Mouse (Mus musculus): ENCODE data around the gene Bmp2. TPM values are rescaled to one million over a fixed set of nuclear protein-coding genes. Genes with fewer than 3 reads are reported as not detected.

Bmp2 gene
- polyA plus RNA-seq (2015; fragmentation: Nextera tagmentation; extraction: Ambion mirVana), result 2.4 and 3.6 TPM in 2 replicates

GRCm38 (mm10) chr2:133552031-133552841, at the start of gene Bmp2:
TSS of gene Bmp2 (plus strand) at chr2:133552159.
- H3K4me2 ChIP-seq (ENCODE audit: low read depth, low read length), result peak within 1 kb of the TSS; percentile 97
- H3K9ac ChIP-seq (ENCODE audit: low read length), result peak within 1 kb of the TSS; percentile 69
- WGBS, result 0% methylated on average over 89 of the region's 110 CpGs
- H3K27ac ChIP-seq (ENCODE audit: low read length), result no peak within 1 kb of the TSS
- H3K9me3 ChIP-seq (ENCODE audit: control insufficient read depth, low read length), result no peaks in the 10 kb centered on the region
- peaks cover 33% of the 10 kb centered on the region for H3K27me3 ChIP-seq (ENCODE audit: control insufficient read depth, insufficient read depth, low read depth, low read length)
- H3K36me3 ChIP-seq (ENCODE audit: control insufficient read depth, insufficient read depth, low read length), result no peaks in the 10 kb centered on the region
- H3K4me1 ChIP-seq (replicated peaks; ENCODE audit: control insufficient read depth, insufficient read depth, low read length), result peaks cover 7% of the 10 kb centered on the region
- peak within 1 kb of the TSS; percentile 65 for H3K4me3 ChIP-seq (ENCODE audit: low read length)
- peak; percentile 82 for ATAC-seq (ENCODE audit: low read depth)

- H3K27ac ChIP-seq (ENCODE audit: low read length), result no peak overlapping the region
- no peak overlapping the region for H3K4me2 ChIP-seq (ENCODE audit: low read depth, low read length)
- no peaks in the 10 kb centered on the region for H3K9me3 ChIP-seq (ENCODE audit: control insufficient read depth, low read length)
- no peaks in the 10 kb centered on the region for H3K27me3 ChIP-seq (ENCODE audit: control insufficient read depth, insufficient read depth, low read depth, low read length)
- H3K36me3 ChIP-seq (ENCODE audit: control insufficient read depth, insufficient read depth, low read length), result no peaks in the 10 kb centered on the region
- no peak overlapping the region for H3K4me3 ChIP-seq (ENCODE audit: low read length)
- ATAC-seq (ENCODE audit: low read depth), result no peak
- WGBS, result 72% methylated on average over 2 of the region's 2 CpGs
- no peaks in the 10 kb centered on the region for H3K4me1 ChIP-seq (replicated peaks; ENCODE audit: control insufficient read depth, insufficient read depth, low read length)
- no peak overlapping the region for H3K9ac ChIP-seq (ENCODE audit: low read length)
Measured at GRCm38 (mm10) chr2:133505678-133506077, 46.3 kb upstream of the Bmp2 start.

- Histone ChIP-seq H3K4me2 (ENCODE audit: low read depth, low read length) (no peak overlapping the region), H3K9ac (ENCODE audit: low read length) (no peak overlapping the region), H3K27me3 (ENCODE audit: control insufficient read depth, insufficient read depth, low read depth, low read length) (no peaks in the 10 kb centered on the region), H3K9me3 (ENCODE audit: control insufficient read depth, low read length) (no peaks in the 10 kb centered on the region), H3K36me3 (ENCODE audit: control insufficient read depth, insufficient read depth, low read length) (no peaks in the 10 kb centered on the region), H3K27ac (ENCODE audit: low read length) (no peak overlapping the region), H3K4me3 (ENCODE audit: low read length) (no peak overlapping the region), H3K4me1 (replicated peaks; ENCODE audit: control insufficient read depth, insufficient read depth, low read length) (no peaks in the 10 kb centered on the region)
- 90% methylated on average over 4 of the region's 4 CpGs for WGBS
- no peak for ATAC-seq (ENCODE audit: low read depth)
Measured at GRCm38 (mm10) chr2:133507045-133507444, 44.9 kb upstream of the Bmp2 start.

GRCm38 (mm10) chr2:133509141-133509540, 42.8 kb upstream of the Bmp2 start:
- H3K27me3 ChIP-seq (ENCODE audit: control insufficient read depth, insufficient read depth, low read depth, low read length), result no peaks in the 10 kb centered on the region
- no peaks in the 10 kb centered on the region for H3K9me3 ChIP-seq (ENCODE audit: control insufficient read depth, low read length)
- H3K27ac ChIP-seq (ENCODE audit: low read length), result no peak overlapping the region
- no peak for ATAC-seq (ENCODE audit: low read depth)
- WGBS, result 80% methylated on average over 16 of the region's 16 CpGs
- H3K4me2 ChIP-seq (ENCODE audit: low read depth, low read length), result no peak overlapping the region
- no peak overlapping the region for H3K9ac ChIP-seq (ENCODE audit: low read length)
- H3K4me3 ChIP-seq (ENCODE audit: low read length), result no peak overlapping the region
- no peaks in the 10 kb centered on the region for H3K36me3 ChIP-seq (ENCODE audit: control insufficient read depth, insufficient read depth, low read length)
- no peaks in the 10 kb centered on the region; the same call in 1 of the 2 replicates for H3K4me1 ChIP-seq (replicated peaks; ENCODE audit: control insufficient read depth, insufficient read depth, low read length)

- 37% methylated on average over 9 of the region's 9 CpGs for WGBS
- ATAC-seq (ENCODE audit: low read depth), result no peak
- no peak overlapping the region for H3K27ac ChIP-seq (ENCODE audit: low read length)
- no peaks in the 10 kb centered on the region for H3K36me3 ChIP-seq (ENCODE audit: control insufficient read depth, insufficient read depth, low read length)
- H3K9me3 ChIP-seq (ENCODE audit: control insufficient read depth, low read length), result no peaks in the 10 kb centered on the region
- no peaks in the 10 kb centered on the region; the same call in 1 of the 2 replicates for H3K4me1 ChIP-seq (replicated peaks; ENCODE audit: control insufficient read depth, insufficient read depth, low read length)
- no peaks in the 10 kb centered on the region for H3K27me3 ChIP-seq (ENCODE audit: control insufficient read depth, insufficient read depth, low read depth, low read length)
- no peak overlapping the region for H3K9ac ChIP-seq (ENCODE audit: low read length)
- H3K4me2 ChIP-seq (ENCODE audit: low read depth, low read length), result no peak overlapping the region
- no peak overlapping the region for H3K4me3 ChIP-seq (ENCODE audit: low read length)
Measured at GRCm38 (mm10) chr2:133511011-133511779, 40.8 kb upstream of the Bmp2 start.

GRCm38 (mm10) chr2:133516331-133517046, 35.5 kb upstream of the Bmp2 start:
- Histone ChIP-seq H3K9ac (ENCODE audit: low read length) (no peak overlapping the region), H3K36me3 (ENCODE audit: control insufficient read depth, insufficient read depth, low read length) (no peaks in the 10 kb centered on the region), H3K4me3 (ENCODE audit: low read length) (no peak overlapping the region), H3K4me2 (ENCODE audit: low read depth, low read length) (no peak overlapping the region), H3K9me3 (ENCODE audit: control insufficient read depth, low read length) (no peaks in the 10 kb centered on the region), H3K27me3 (ENCODE audit: control insufficient read depth, insufficient read depth, low read depth, low read length) (no peaks in the 10 kb centered on the region), H3K4me1 (replicated peaks; ENCODE audit: control insufficient read depth, insufficient read depth, low read length) (no peaks in the 10 kb centered on the region; the same call in 1 of the 2 replicates), H3K27ac (ENCODE audit: low read length) (no peak overlapping the region)
- no peak for ATAC-seq (ENCODE audit: low read depth)
- WGBS, result 89% methylated on average over 4 of the region's 4 CpGs

GRCm38 (mm10) chr2:133517867-133518266, 34.1 kb upstream of the Bmp2 start:
- Histone ChIP-seq H3K36me3 (ENCODE audit: control insufficient read depth, insufficient read depth, low read length) (no peaks in the 10 kb centered on the region), H3K9me3 (ENCODE audit: control insufficient read depth, low read length) (no peaks in the 10 kb centered on the region), H3K27me3 (ENCODE audit: control insufficient read depth, insufficient read depth, low read depth, low read length) (no peaks in the 10 kb centered on the region), H3K4me3 (ENCODE audit: low read length) (no peak overlapping the region), H3K4me1 (replicated peaks; ENCODE audit: control insufficient read depth, insufficient read depth, low read length) (no peaks in the 10 kb centered on the region; the same call in 1 of the 2 replicates), H3K27ac (ENCODE audit: low read length) (no peak overlapping the region), H3K4me2 (ENCODE audit: low read depth, low read length) (no peak overlapping the region), H3K9ac (ENCODE audit: low read length) (no peak overlapping the region)
- WGBS, result 83% methylated on average over 2 of the region's 2 CpGs
- no peak for ATAC-seq (ENCODE audit: low read depth)

- H3K36me3 ChIP-seq (ENCODE audit: control insufficient read depth, insufficient read depth, low read length), result no peaks in the 10 kb centered on the region
- no peak for ATAC-seq (ENCODE audit: low read depth)
- WGBS, result 67% methylated on average over 5 of the region's 5 CpGs
Measured at GRCm38 (mm10) chr2:133521193-133521592, 30.8 kb upstream of the Bmp2 start.

GRCm38 (mm10) chr2:133522121-133522520, 29.8 kb upstream of the Bmp2 start:
- no peaks in the 10 kb centered on the region for H3K36me3 ChIP-seq (ENCODE audit: control insufficient read depth, insufficient read depth, low read length)
- H3K4me1 ChIP-seq (replicated peaks; ENCODE audit: control insufficient read depth, insufficient read depth, low read length), result 0 out of 2 replicates have a peak, but pooled peaks cover 2% of the 10 kb centered on the region
- no peak overlapping the region for H3K9ac ChIP-seq (ENCODE audit: low read length)
- no peak overlapping the region for H3K4me3 ChIP-seq (ENCODE audit: low read length)
- ATAC-seq (ENCODE audit: low read depth), result no peak
- no peak overlapping the region for H3K27ac ChIP-seq (ENCODE audit: low read length)
- H3K4me2 ChIP-seq (ENCODE audit: low read depth, low read length), result no peak overlapping the region
- no peaks in the 10 kb centered on the region for H3K27me3 ChIP-seq (ENCODE audit: control insufficient read depth, insufficient read depth, low read depth, low read length)
- H3K9me3 ChIP-seq (ENCODE audit: control insufficient read depth, low read length), result no peaks in the 10 kb centered on the region
- WGBS, result 79% methylated on average over 2 of the region's 2 CpGs

More at GRCm38 (mm10) chr2:133521193-133521592, 30.8 kb upstream of the Bmp2 start:
- Histone ChIP-seq H3K9me3 (ENCODE audit: control insufficient read depth, low read length) (no peaks in the 10 kb centered on the region), H3K4me1 (replicated peaks; ENCODE audit: control insufficient read depth, insufficient read depth, low read length) (0 out of 2 replicates have a peak, but pooled peaks cover 2% of the 10 kb centered on the region), H3K4me2 (ENCODE audit: low read depth, low read length) (no peak overlapping the region), H3K4me3 (ENCODE audit: low read length) (no peak overlapping the region), H3K27ac (ENCODE audit: low read length) (no peak overlapping the region), H3K9ac (ENCODE audit: low read length) (no peak overlapping the region), H3K27me3 (ENCODE audit: control insufficient read depth, insufficient read depth, low read depth, low read length) (no peaks in the 10 kb centered on the region)

Data from lung, embryonic 16.5 days (tissue).